Mouse (Mus musculus): ENCODE measurements around the gene Tspear.
"Not testable (repeated sequence)": the region's sequence is repeated elsewhere in the genome, so short reads cannot be mapped to it uniquely, and the experiment has no call there.

DNA sequence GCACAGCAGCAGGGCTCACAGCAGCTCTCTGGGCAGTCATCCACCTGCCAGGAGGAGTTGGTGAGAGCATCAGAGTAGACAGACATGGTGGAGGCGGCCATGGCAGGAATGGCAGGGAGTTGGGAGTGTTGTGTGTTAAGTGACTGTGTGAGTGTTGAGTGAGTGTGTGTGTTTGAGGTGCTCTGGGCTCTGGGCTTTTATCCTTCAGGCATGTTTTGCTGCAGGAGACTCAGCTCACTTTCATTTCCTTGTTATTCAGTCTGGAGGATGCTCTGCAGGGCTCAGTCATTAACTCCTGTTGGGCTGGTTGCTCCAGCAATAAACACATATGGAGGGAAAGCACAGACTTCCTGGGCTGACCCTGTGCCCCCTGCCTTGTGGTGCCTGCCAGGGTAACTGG lies 96.1 kb downstream of the Tspear start, which contains the start of gene Gm3250:
- TF ChIP-seq POLR2A (IDR thresholded peaks at IDR 0.05; ENCODE audit: low read depth, low read length); CTCF (IDR thresholded peaks at IDR 0.05; ENCODE audit: extremely low read depth, insufficient read depth, insufficient read length, insufficient replicate concordance): not testable (repeated sequence)
